Mouse (Mus musculus): Measurements from ENCODE around the gene Spag16. TPM values are rescaled to one million over a fixed set of nuclear protein-coding genes. Genes with fewer than 3 reads are reported as not detected.
A peak's percentile ranks its signal among the peaks of the same experiment; 100 is the strongest.

The Spag16 gene
- total RNA-seq, 2 experiments from 2014 or later = 0.26 TPM; not detected in 1

- DNase-seq = no peak
Observed at GRCm38 (mm10) chr1:70082208-70082878, 255.6 kb downstream of the Spag16 start.

- no peak for DNase-seq
Observed at GRCm38 (mm10) chr1:70104683-70105082, 277.9 kb downstream of the Spag16 start.

- DNase-seq = no peak
Observed at GRCm38 (mm10) chr1:70116212-70116982, 289.6 kb downstream of the Spag16 start.

GRCm38 (mm10) chr1:70128035-70128434 is 301.3 kb downstream of the Spag16 start:
- peak in 1 of 2 experiments; percentile 15 for DNase-seq

- DNase-seq = peak in 1 of 2 experiments; percentile 1
Observed at GRCm38 (mm10) chr1:70135547-70135946, 308.8 kb downstream of the Spag16 start.

GRCm38 (mm10) chr1:70165343-70166158 is 338.8 kb downstream of the Spag16 start:
- DNase-seq = no peak

GRCm38 (mm10) chr1:70180123-70180741 is 353.5 kb downstream of the Spag16 start:
- no peak for DNase-seq

- no peak for DNase-seq
Observed at GRCm38 (mm10) chr1:70264815-70265214, 438.0 kb downstream of the Spag16 start.

- DNase-seq = no peak
Observed at GRCm38 (mm10) chr1:70265920-70266505, 439.2 kb downstream of the Spag16 start.

GRCm38 (mm10) chr1:70270139-70270538 is 443.4 kb downstream of the Spag16 start:
- peak in 1 of 2 experiments; percentile 4 for DNase-seq

GRCm38 (mm10) chr1:70272753-70273152 is 446.0 kb downstream of the Spag16 start:
- no peak for DNase-seq

GRCm38 (mm10) chr1:70279296-70279695 is 452.5 kb downstream of the Spag16 start:
- DNase-seq = no peak

- DNase-seq = no peak
Observed at GRCm38 (mm10) chr1:70283388-70283787, 456.6 kb downstream of the Spag16 start.

GRCm38 (mm10) chr1:70284140-70284539 is 457.4 kb downstream of the Spag16 start:
- no peak for DNase-seq

- no peak for DNase-seq
Observed at GRCm38 (mm10) chr1:70316128-70316765, 489.5 kb downstream of the Spag16 start.

- DNase-seq = no peak
Observed at GRCm38 (mm10) chr1:70320951-70321350, 494.2 kb downstream of the Spag16 start.

- DNase-seq = no peak
Observed at GRCm38 (mm10) chr1:70346179-70346578, 519.4 kb downstream of the Spag16 start.

GRCm38 (mm10) chr1:70351371-70351770 is 524.6 kb downstream of the Spag16 start:
- DNase-seq = no peak

- DNase-seq = no peak
Observed at GRCm38 (mm10) chr1:70354014-70354413, 527.2 kb downstream of the Spag16 start.

- DNase-seq = no peak
Observed at GRCm38 (mm10) chr1:70371721-70372120, 545.0 kb downstream of the Spag16 start.

- no peak for DNase-seq
Observed at GRCm38 (mm10) chr1:70380096-70380495, 553.3 kb downstream of the Spag16 start.

Data from heart, adult 18-20 months (tissue).